Mouse (Mus musculus) G1E (cell line): Measurements from ENCODE around the gene Eif4e.

ENCODE experiments used
- CTCF ChIP-seq: IDR thresholded peaks from 2 replicates; pipeline ENCODE4 v1.5.1; 2012; ENCODE audit warnings: low read depth, low read length, inconsistent platforms, mixed read lengths
- GATA1 ChIP-seq: IDR thresholded peaks from 2 replicates; pipeline ENCODE4 v1.6.1; 2012; ENCODE audit warnings: borderline replicate concordance, low read length, inconsistent platforms, mixed read lengths

DNA sequence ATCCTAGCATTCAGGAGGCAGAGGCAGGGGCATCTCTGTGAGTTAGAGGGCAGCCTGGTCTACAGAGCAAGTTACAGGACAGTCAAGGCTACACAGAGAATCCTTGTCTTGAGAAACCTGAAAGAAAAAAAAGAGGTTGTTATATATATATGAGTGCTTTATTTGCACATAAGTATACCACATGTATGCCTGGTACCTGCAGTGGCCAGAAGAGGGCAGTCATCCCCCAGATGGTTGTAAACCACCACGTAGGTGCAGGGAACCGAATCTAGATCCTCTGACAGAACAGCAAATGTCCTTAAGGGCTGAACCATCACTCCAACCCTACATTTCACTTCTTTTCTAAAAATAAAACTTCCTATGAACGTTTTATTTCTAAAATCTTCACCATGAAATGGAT lies 8.1 kb upstream of the Eif4e start:
- TF ChIP-seq GATA1, result no peak
- peak; percentile 58 for TF ChIP-seq CTCF
